Mouse (Mus musculus): Measurements from ENCODE around the gene Prdx3. TPM values are rescaled to one million over a fixed set of nuclear protein-coding genes. Genes with fewer than 3 reads are reported as not detected.
"Not testable (repeated sequence)": the region's sequence is repeated elsewhere in the genome, so short reads cannot be mapped to it uniquely, and the experiment has no call there.

Prdx3 gene
- polyA plus RNA-seq, 1 experiment from 2014 or later, result 105 TPM

DNA sequence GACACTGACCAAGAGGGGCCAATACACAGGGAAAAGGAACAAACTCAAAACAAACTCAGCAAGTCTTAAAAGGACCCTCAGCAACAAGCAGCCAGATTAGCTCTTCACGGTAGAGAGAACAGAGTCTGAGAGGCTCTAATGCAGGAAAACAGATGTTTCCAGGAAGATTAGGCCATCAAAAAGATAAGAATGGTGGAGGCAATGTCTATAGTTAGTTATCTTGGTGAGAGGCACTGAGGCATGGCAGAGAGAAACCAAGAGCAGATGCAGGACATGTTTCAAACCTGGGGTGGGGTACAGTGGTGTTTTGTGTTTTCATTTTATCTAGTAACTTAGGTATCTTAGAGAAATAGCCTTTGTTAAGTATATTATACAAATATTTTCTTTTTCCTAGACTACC is 2.1 kb downstream of the Prdx3 start:
- WGBS, result 14% methylated on average over 1 of the region's 1 CpGs
- Histone ChIP-seq H3K27me3 (replicated peaks; ENCODE audit: insufficient read depth, low read length) (no peaks in the 10 kb centered on the region), H3K4me2 (replicated peaks; ENCODE audit: low read depth, low read length) (no peak overlapping the region), H3K4me3 (ENCODE audit: low read depth, low read length) (no peak overlapping the region), H3K27ac (ENCODE audit: low read length) (peak overlapping the region; percentile 20; the same call in 1 of the 2 replicates), H3K9ac (replicated peaks; ENCODE audit: low read depth) (no peak overlapping the region), H3K9me3 (ENCODE audit: low read length) (no peaks in the 10 kb centered on the region), H3K36me3 (ENCODE audit: insufficient read depth, low read length) (peaks cover 10% of the 10 kb centered on the region; the same call in 1 of the 2 replicates), H3K4me1 (ENCODE audit: insufficient read depth, low read depth, low read length) (peaks cover 4% of the 10 kb centered on the region; the same call in 1 of the 2 replicates)
- ATAC-seq (no peak), DNase-seq (ENCODE audit: low spot score) (no peak)
- TF ChIP-seq EP300 (IDR thresholded peaks at IDR 0.05) (no peak), CTCF (IDR thresholded peaks at IDR 0.05) (no peak)

DNA sequence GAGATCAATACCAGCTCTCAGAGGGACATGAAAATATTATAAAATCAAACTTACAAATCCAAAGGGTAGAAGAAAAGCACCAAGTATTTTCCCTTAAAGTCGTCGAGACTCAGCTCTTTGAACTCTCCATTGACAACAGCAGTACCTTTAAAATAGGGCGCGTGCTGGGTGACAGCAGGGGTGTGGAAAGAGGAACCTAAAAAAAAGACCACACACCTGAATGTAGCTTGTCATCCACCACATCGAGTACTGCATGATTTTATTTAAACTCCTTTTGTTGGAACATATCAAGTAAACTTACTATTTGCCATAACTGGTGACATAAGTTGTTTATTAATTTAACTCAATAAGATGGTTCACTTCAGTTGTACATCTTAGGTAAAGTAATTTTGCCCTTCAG is 3.0 kb downstream of the Prdx3 start:
- TF ChIP-seq CTCF (IDR thresholded peaks at IDR 0.05), result no peak
- no peak for TF ChIP-seq EP300 (IDR thresholded peaks at IDR 0.05)
- Histone ChIP-seq H3K4me3 (ENCODE audit: low read depth, low read length) (no peak overlapping the region), H3K4me1 (ENCODE audit: insufficient read depth, low read depth, low read length) (peaks cover 4% of the 10 kb centered on the region; the same call in 1 of the 2 replicates), H3K27ac (ENCODE audit: low read length) (no peak overlapping the region), H3K36me3 (ENCODE audit: insufficient read depth, low read length) (peaks cover 11% of the 10 kb centered on the region; the same call in 1 of the 2 replicates), H3K27me3 (replicated peaks; ENCODE audit: insufficient read depth, low read length) (no peaks in the 10 kb centered on the region), H3K9me3 (ENCODE audit: low read length) (no peaks in the 10 kb centered on the region), H3K4me2 (replicated peaks; ENCODE audit: low read depth, low read length) (no peak overlapping the region), H3K9ac (replicated peaks; ENCODE audit: low read depth) (no peak overlapping the region)
- 87% methylated on average over 5 of the region's 5 CpGs for WGBS
- DNase-seq (ENCODE audit: low spot score) (no peak), ATAC-seq (no peak)

DNA sequence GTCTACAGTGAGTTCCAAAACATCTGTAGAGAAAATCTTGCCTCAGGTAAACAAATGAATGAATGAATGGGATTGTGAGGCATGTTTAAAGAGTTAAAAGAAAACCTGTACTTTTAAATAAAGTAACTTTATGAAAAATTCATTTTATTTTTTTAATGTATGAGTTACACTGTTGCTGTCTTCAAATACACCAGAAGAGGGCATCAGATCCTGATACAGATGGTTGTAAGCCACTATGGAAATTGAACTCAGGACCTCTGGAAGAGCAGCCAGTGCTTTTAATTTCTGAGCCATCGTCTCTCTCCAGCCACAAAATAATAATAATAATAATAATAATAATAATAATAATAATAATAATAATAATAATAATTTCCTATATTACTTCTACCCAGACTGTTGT is 3.9 kb downstream of the Prdx3 start:
- H3K27me3 ChIP-seq (replicated peaks; ENCODE audit: insufficient read depth, low read length), result no peaks in the 10 kb centered on the region
- ATAC-seq (no peak), DNase-seq (ENCODE audit: low spot score) (no peak)
- no peak overlapping the region for H3K9ac ChIP-seq (replicated peaks; ENCODE audit: low read depth)
- peaks cover 4% of the 10 kb centered on the region; the same call in 1 of the 2 replicates for H3K4me1 ChIP-seq (ENCODE audit: insufficient read depth, low read depth, low read length)
- no peak overlapping the region for H3K4me2 ChIP-seq (replicated peaks; ENCODE audit: low read depth, low read length)
- H3K27ac ChIP-seq (ENCODE audit: low read length), result no peak overlapping the region
- 81% methylated on average over 1 of the region's 1 CpGs for WGBS
- no peaks in the 10 kb centered on the region for H3K9me3 ChIP-seq (ENCODE audit: low read length)
- no peak overlapping the region for H3K4me3 ChIP-seq (ENCODE audit: low read depth, low read length)
- H3K36me3 ChIP-seq (ENCODE audit: insufficient read depth, low read length), result peaks cover 11% of the 10 kb centered on the region; the same call in 1 of the 2 replicates
- no peak for TF ChIP-seq EP300 (IDR thresholded peaks at IDR 0.05)
- peak; percentile 41 for TF ChIP-seq CTCF (IDR thresholded peaks at IDR 0.05)

DNA sequence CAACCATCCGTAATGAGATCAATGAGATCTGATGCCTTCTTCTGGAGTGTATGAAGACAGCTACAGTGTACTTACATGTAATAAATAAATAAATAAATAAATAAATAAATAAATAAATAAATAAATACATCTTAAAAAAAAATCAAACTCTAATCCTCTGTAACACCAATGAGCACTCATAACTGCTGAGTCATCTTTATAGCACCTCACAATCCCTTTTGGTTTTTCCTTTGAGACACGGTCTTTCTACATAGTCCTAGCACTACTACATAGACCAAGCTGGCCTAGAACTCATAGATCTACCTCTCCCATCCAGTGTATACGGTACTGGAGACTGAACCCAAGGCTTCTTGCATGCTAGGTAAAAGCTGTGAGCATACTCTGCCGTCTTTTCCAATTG is 8.2 kb downstream of the Prdx3 start:
- 97% methylated on average over 4 of the region's 4 CpGs for WGBS
- H3K27ac ChIP-seq (ENCODE audit: low read length), result not testable (repeated sequence)

DNA sequence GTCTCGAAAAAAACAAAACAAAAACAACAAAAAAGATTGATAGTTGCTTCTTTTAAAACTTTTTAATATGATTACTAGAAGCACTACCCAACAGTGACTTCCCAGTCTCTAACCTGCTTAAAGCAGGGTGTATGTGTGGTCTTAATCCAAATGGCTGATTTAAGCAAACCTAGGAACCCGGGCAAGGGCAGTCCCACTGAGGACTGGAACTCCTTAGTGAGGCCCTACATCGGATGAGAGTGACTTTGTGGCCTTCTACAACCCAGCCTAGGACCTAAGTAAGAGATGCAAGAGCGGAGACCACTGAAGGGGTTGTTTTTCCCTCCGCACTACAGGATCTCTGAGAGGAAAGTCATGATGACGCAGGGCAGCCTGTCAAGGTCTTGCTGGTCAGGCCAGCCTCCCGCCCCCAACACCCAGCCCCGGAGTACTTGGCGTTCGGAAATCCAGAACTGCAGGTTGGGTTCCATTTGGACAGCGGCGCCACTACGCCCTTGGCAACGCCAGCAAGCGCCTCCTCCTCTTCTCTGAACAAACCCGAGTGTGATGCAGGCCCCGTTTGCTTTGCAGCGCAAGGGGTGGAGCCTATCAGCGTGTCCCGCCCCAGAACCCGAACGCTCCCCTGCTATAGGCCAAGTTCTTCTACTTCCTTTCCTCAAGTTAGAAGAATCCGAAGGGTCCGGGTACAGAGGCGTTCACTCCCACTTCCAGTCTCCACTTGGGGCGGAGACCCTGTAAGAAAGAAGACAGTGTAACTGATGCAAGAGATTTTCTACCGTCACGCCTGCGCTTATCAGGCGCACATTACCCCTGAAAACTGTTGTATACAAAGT is 13.3 kb downstream of the Prdx3 start, which contains the start of gene Sfxn4:
Sfxn4 (minus strand) TSS at position 612 of the 833 bp plus-strand sequence.
- no peaks in the 10 kb centered on the region for H3K4me1 ChIP-seq (ENCODE audit: insufficient read depth, low read depth, low read length)
- peak; percentile 97 for DNase-seq (ENCODE audit: low spot score)

More for the DNA sequence above, 8.2 kb downstream of the Prdx3 start:
- not testable (repeated sequence) for H3K4me3 ChIP-seq (ENCODE audit: low read depth, low read length); H3K4me1 ChIP-seq (ENCODE audit: insufficient read depth, low read depth, low read length); DNase-seq (ENCODE audit: low spot score); H3K4me2 ChIP-seq (replicated peaks; ENCODE audit: low read depth, low read length); H3K9ac ChIP-seq (replicated peaks; ENCODE audit: low read depth); H3K9me3 ChIP-seq (ENCODE audit: low read length); H3K27me3 ChIP-seq (replicated peaks; ENCODE audit: insufficient read depth, low read length); ATAC-seq
- H3K36me3 ChIP-seq (ENCODE audit: insufficient read depth, low read length), result 0 out of 2 replicates have a peak, but pooled peaks cover 10% of the 10 kb centered on the region

DNA sequence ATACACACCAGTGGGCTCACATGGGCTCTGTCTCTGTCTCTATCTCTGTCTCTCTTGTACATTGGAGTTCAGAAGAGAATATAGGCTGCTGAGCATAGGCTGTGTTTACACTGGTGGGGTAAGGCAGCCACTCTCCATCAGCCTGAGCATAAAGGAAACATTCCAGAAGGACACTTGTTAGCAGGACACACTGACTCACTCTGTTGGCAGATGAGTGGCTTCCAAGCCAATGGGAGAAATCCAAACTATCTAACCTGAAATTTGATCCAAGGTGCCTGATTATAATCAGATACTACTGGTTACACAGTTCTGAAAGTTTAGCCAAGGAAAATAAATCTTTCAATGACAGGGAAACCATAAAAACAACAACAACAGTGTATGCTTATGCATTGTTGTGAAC is 28.6 kb downstream of the Prdx3 start:
- TF ChIP-seq EP300 (IDR thresholded peaks at IDR 0.05) (no peak; the same call in 1 of the 2 replicates), CTCF (IDR thresholded peaks at IDR 0.05) (no peak)
- H3K27ac ChIP-seq (ENCODE audit: low read length), result no peak overlapping the region
- H3K36me3 ChIP-seq (ENCODE audit: insufficient read depth, low read length), result 0 out of 2 replicates have a peak, but pooled peaks cover 3% of the 10 kb centered on the region
- H3K27me3 ChIP-seq (replicated peaks; ENCODE audit: insufficient read depth, low read length), result no peaks in the 10 kb centered on the region
- H3K4me2 ChIP-seq (replicated peaks; ENCODE audit: low read depth, low read length), result no peak overlapping the region
- no peaks in the 10 kb centered on the region for H3K9me3 ChIP-seq (ENCODE audit: low read length)
- no peaks in the 10 kb centered on the region for H3K4me1 ChIP-seq (ENCODE audit: insufficient read depth, low read depth, low read length)
- no peak overlapping the region for H3K4me3 ChIP-seq (ENCODE audit: low read depth, low read length)
- DNase-seq (ENCODE audit: low spot score) (no peak), ATAC-seq (no peak)
- no peak overlapping the region for H3K9ac ChIP-seq (replicated peaks; ENCODE audit: low read depth)

More for the DNA sequence above, 13.3 kb downstream of the Prdx3 start, which contains the start of gene Sfxn4:
- Histone ChIP-seq H3K9me3 (ENCODE audit: low read length) (no peaks in the 10 kb centered on the region), H3K4me2 (replicated peaks; ENCODE audit: low read depth, low read length) (peak within 1 kb of the TSS; percentile 64), H3K27me3 (replicated peaks; ENCODE audit: insufficient read depth, low read length) (no peaks in the 10 kb centered on the region), H3K9ac (replicated peaks; ENCODE audit: low read depth) (peak within 1 kb of the TSS; percentile 41), H3K4me3 (ENCODE audit: low read depth, low read length) (peak within 1 kb of the TSS; percentile 51), H3K27ac (ENCODE audit: low read length) (peak within 1 kb of the TSS; percentile 80), H3K36me3 (ENCODE audit: insufficient read depth, low read length) (0 out of 2 replicates have a peak, but pooled peaks cover 4% of the 10 kb centered on the region)
- WGBS, result 2% methylated on average over 30 of the region's 30 CpGs
- TF ChIP-seq EP300 (IDR thresholded peaks at IDR 0.05), result peak; percentile 24; the same call in 1 of the 2 replicates
- no peak for TF ChIP-seq CTCF (IDR thresholded peaks at IDR 0.05)
- peak; percentile 99 for ATAC-seq
